Mouse (Mus musculus) myocyte (in vitro differentiated cells): Measurements from ENCODE around the gene Shq1. TPM values are rescaled to one million over a fixed set of nuclear protein-coding genes. Genes with fewer than 3 reads are reported as not detected.
A peak's percentile ranks its signal among the peaks of the same experiment; 100 is the strongest.

ENCODE experiments used
- H3K27me3 ChIP-seq: one replicate; pipeline ENCODE4 v1.6.1; 2011; ENCODE audit not compliant: control insufficient read depth, insufficient read depth, insufficient read length
- H3K36me3 ChIP-seq: one replicate; pipeline ENCODE4 v1.6.1; 2011; ENCODE audit not compliant: control insufficient read depth, insufficient read depth
- H3K4me2 ChIP-seq: one replicate; pipeline ENCODE4 v1.6.1; 2011; ENCODE audit warnings: low read depth, control low read depth
- H3K4me3 ChIP-seq: one replicate; pipeline ENCODE4 v1.5.1; 2011; ENCODE audit warnings: mild to moderate bottlenecking, control low read depth, moderate library complexity
- H3K79me2 ChIP-seq: one replicate; pipeline ENCODE4 v1.6.1; 2011; ENCODE audit not compliant: control insufficient read depth, insufficient read depth
- H3ac ChIP-seq: one replicate; pipeline ENCODE4 v1.6.1; 2011; ENCODE audit not compliant: control insufficient read depth, insufficient read length
- CEBPB ChIP-seq: IDR thresholded peaks from 2 replicates; pipeline ENCODE4 v1.6.1; 2011; ENCODE audit warnings: mild to moderate bottlenecking, moderate library complexity; ENCODE audit not compliant: poor library complexity, insufficient read depth, severe bottlenecking
- E2F4 ChIP-seq: IDR thresholded peaks from one replicate; pipeline ENCODE4 v1.6.1; 2011; ENCODE audit warnings: mild to moderate bottlenecking, control low read depth, moderate library complexity; ENCODE audit not compliant: insufficient read depth
- MAX ChIP-seq: IDR thresholded peaks from one replicate; pipeline ENCODE4 v1.6.1; 2011; ENCODE audit warnings: low read depth, mild to moderate bottlenecking, control low read depth
- MYOD1 ChIP-seq, 3 experiments: IDR thresholded peaks; one replicate each; pipeline ENCODE4 v1.6.1; 2011; ENCODE audit warnings: control low read depth in 2 of 3, low read depth in 2 of 3, mild to moderate bottlenecking in 2 of 3, moderate library complexity in 1 of 3; ENCODE audit not compliant: insufficient read length in 2 of 3, control insufficient read depth in 1 of 3
- MYOG ChIP-seq, 3 experiments: IDR thresholded peaks; one replicate each; pipeline ENCODE4 v1.6.1; 2011; ENCODE audit warnings: control low read depth in 2 of 3, low read depth in 2 of 3, mild to moderate bottlenecking in 2 of 3; ENCODE audit not compliant: insufficient read length in 2 of 3, control insufficient read depth in 1 of 3, insufficient read depth in 1 of 3
- POLR2A ChIP-seq: IDR thresholded peaks from one replicate; pipeline ENCODE4 v1.6.1; 2011; ENCODE audit warnings: low read depth, mild to moderate bottlenecking, control low read depth, moderate library complexity; ENCODE audit not compliant: insufficient read length
- POLR2AphosphoS2 ChIP-seq: IDR thresholded peaks from one replicate; pipeline ENCODE4 v1.6.1; 2011; ENCODE audit warnings: low read depth, control low read depth; ENCODE audit not compliant: insufficient read length
- REST ChIP-seq: IDR thresholded peaks from one replicate; pipeline ENCODE4 v1.6.1; 2011; ENCODE audit warnings: mild to moderate bottlenecking, control low read depth, moderate library complexity; ENCODE audit not compliant: insufficient read depth, insufficient read length
- SRF ChIP-seq: IDR thresholded peaks from one replicate; pipeline ENCODE4 v1.6.1; 2011; ENCODE audit warnings: low read depth; ENCODE audit not compliant: control insufficient read depth, insufficient read length
- TCF12 ChIP-seq: IDR thresholded peaks from one replicate; pipeline ENCODE4 v1.6.1; 2011; ENCODE audit warnings: mild to moderate bottlenecking, control low read depth; ENCODE audit not compliant: poor library complexity, insufficient read depth, severe bottlenecking
- TCF3 ChIP-seq: IDR thresholded peaks from one replicate; pipeline ENCODE4 v1.6.1; 2011; ENCODE audit warnings: low read depth, control low read depth; ENCODE audit not compliant: insufficient read length
- USF1 ChIP-seq: IDR thresholded peaks from one replicate; pipeline ENCODE4 v1.6.1; 2011; ENCODE audit warnings: low read depth, mild to moderate bottlenecking, control low read depth, moderate library complexity
- polyA plus RNA-seq: library from polyadenylated mRNA; unstranded; fragments of >200 nt; fragmentation: generic; extraction: Trizol; gene quantifications from one replicate; pipeline ENCODE4 v1.2.1, GENCODE M21; 2012; ENCODE audit warnings: missing spikeins

The Shq1 gene
- polyA plus RNA-seq, 1 experiment = 6.6 TPM

DNA sequence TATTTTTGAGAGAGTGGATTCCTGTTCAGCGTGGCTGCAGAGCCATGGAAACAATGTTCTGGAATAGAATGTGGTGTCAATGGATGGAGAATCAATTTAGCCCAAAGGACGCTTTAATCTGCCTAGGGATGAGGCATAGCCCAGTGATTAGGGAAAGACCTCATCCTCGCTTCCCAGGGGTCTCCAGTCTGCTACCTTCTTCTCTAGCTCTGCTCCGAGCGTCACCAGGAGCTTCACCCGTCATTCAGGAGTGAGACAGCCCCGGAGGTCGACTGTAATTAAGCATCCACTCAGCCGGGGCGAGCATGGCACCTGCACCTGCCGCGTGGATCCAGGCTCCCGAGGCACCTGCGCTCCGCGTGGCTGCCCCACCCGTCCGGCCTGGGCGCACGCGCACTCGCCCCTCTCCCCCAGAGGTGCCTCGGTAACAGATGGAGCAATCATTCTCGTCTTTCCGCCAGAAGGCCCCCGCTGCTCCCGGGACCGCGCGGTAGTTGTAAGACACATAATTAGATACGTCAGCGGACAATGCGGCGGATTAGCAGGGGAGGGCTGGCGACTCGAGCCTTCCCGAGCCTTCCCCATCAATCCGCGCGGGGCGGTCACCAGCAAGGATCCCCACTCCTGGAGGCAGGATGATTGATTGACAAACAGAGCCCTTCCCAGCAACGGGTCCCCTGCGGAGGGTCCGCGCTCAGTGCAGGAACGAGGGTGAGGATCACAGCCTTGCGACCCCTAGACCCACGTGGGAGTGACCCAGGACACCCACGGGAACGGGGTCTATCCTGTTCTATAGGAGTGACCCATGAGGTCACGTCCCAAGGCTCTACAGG is 108.0 kb downstream of the Shq1 start:
- H3K4me3 ChIP-seq = no peak overlapping the region
- no peaks in the 10 kb centered on the region for H3K79me2 ChIP-seq
- TF ChIP-seq POLR2A (no peak), MAX (no peak), TCF12 (no peak), USF1 (no peak)
- H3K4me2 ChIP-seq = peak overlapping the region; percentile 55
- H3K27me3 ChIP-seq = peaks cover 16% of the 10 kb centered on the region
- H3ac ChIP-seq = no peak overlapping the region
- no peaks in the 10 kb centered on the region for H3K36me3 ChIP-seq

DNA sequence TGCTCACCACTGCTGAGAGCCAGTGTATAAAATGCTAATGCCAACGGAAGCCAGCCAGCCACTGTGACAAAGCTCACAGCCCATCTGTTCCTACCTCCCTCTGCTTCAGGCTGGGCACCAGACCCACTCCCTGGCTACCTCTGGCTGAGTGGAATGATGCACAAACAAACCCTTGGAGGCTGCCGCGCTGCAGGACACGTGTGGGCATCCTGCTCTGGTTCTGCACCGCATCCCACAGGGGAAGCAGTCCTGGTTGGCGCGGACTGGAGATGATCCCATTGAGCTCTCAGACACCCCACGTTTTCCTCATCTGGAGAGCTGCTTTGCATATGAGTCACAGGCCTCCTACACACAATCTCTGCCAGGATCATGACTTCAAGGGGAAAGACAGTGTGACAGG is 112.9 kb downstream of the Shq1 start:
- Histone ChIP-seq H3K79me2 (no peaks in the 10 kb centered on the region), H3K4me3 (no peak overlapping the region), H3K4me2 (no peak overlapping the region), H3K36me3 (no peaks in the 10 kb centered on the region), H3ac (no peak overlapping the region), H3K27me3 (peaks cover 9% of the 10 kb centered on the region)
- no peak for TF ChIP-seq MYOG (IDR thresholded peaks at IDR 0.05; ENCODE audit: control insufficient read depth in 1 of 3, insufficient read depth in 1 of 3, insufficient read length in 2 of 3, low read depth in 2 of 3)
- TF ChIP-seq REST = no peak
- TF ChIP-seq TCF3 = no peak
- TF ChIP-seq SRF = no peak
- TF ChIP-seq E2F4 = no peak
- TF ChIP-seq POLR2A = no peak

DNA sequence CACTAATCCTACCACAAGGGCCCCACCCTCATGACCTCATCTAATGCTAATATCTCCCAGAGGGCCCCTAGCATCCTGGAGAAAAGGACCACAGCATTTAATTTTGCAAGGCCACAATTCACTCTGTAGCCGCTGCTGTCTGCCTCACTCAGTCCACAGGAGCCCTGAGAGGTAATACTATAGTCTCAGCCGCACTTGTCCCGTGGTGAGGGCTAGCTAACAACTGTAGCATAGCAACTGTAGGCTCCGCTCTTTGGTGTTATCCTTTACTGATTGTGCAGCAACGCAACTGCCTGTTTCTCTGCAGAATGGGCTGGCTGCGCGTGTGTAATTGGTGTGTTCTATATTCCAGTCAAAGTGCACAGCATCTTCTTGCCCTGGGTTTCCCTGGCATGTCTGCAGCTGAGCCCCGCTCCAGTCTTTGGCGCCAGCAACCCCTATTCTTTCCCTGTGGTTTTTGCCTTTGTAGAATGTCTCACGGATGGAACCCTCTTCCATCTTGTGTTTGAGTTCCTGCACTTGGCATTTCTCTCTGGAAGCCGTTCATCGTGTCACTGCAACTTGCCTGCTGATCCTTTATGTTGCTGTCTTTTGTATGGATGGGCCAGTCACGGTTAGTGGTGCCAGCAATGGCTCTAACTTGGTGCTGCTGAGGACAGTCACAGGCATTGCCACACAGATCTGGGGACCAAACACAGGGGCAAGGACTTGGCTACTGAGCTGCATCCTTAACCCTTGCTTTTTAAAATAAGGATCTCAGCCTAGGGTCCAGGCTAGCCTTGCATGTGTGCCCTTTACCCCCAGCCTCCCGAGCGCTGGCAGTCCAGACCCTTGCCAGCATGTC is 128.6 kb downstream of the Shq1 start:
- peaks cover 14% of the 10 kb centered on the region for H3K27me3 ChIP-seq

DNA sequence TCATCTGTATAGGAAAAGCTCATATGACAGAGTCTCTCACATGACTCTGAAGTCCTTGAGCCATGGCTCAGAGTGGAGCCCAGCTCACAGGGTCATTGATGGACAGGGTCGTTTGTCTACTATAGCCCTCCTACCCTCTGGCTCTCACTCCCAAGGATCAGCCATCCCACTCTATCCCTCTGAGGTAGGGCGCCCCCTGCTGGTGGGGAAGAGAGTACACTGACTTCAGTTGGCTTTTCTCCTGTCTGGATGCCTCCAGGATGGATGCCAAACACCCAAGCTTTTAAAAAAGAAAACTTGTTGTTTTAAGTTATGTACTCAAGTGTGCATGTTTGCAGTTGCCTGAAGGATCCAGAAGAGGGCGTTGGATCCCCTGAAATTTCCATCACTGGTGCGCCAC is 131.3 kb downstream of the Shq1 start:
- H3K4me2 ChIP-seq = no peak overlapping the region
- H3K4me3 ChIP-seq = no peak overlapping the region
- H3K27me3 ChIP-seq = no peaks in the 10 kb centered on the region
- TF ChIP-seq E2F4 = no peak
- no peak for TF ChIP-seq TCF12
- no peak for TF ChIP-seq POLR2AphosphoS2
- no peak for TF ChIP-seq POLR2A
- TF ChIP-seq MYOD1 (IDR thresholded peaks at IDR 0.05; ENCODE audit: control insufficient read depth in 1 of 3, insufficient read length in 2 of 3, low read depth in 2 of 3) = no peak
- TF ChIP-seq REST = no peak
- no peak for TF ChIP-seq USF1
- no peaks in the 10 kb centered on the region for H3K79me2 ChIP-seq
- no peak overlapping the region for H3ac ChIP-seq
- H3K36me3 ChIP-seq = no peaks in the 10 kb centered on the region

More for the DNA sequence above, 128.6 kb downstream of the Shq1 start:
- Histone ChIP-seq H3K4me2 (peak overlapping the region; percentile 16), H3K79me2 (no peaks in the 10 kb centered on the region), H3K4me3 (no peak overlapping the region), H3ac (no peak overlapping the region), H3K36me3 (no peaks in the 10 kb centered on the region)
- TF ChIP-seq USF1 = no peak
- no peak for TF ChIP-seq POLR2A
- TF ChIP-seq MYOG (IDR thresholded peaks at IDR 0.05; ENCODE audit: control insufficient read depth in 1 of 3, insufficient read depth in 1 of 3, insufficient read length in 2 of 3, low read depth in 2 of 3) = no peak
- no peak for TF ChIP-seq MYOD1 (IDR thresholded peaks at IDR 0.05; ENCODE audit: control insufficient read depth in 1 of 3, insufficient read length in 2 of 3, low read depth in 2 of 3)
- TF ChIP-seq TCF12 = no peak
- TF ChIP-seq POLR2AphosphoS2 = no peak
- TF ChIP-seq SRF = no peak
- no peak for TF ChIP-seq REST
- no peak for TF ChIP-seq CEBPB
- TF ChIP-seq TCF3 = no peak
- TF ChIP-seq MAX = no peak

DNA sequence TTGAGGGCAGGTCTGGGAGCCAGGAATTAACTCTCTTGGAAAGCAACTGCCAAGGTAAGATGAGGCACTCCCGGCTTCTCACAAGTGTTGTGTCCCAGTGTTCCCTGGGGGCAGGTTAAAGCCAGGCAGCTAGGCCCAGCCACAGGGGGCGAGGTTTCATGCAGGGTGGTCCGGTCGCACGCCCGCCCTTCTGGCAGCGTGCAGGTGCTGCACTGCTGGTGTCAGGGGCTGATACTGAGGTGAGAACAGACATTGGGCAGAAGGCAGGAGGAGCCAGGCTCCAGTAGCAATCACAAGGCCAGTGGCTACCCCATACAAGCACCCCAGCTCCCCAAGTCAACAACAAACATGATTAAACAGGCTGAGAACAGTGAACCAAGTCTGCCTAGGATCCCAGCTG is 132.4 kb downstream of the Shq1 start:
- H3K79me2 ChIP-seq = no peaks in the 10 kb centered on the region
- no peak overlapping the region for H3K4me3 ChIP-seq
- no peaks in the 10 kb centered on the region for H3K36me3 ChIP-seq
- peaks cover 7% of the 10 kb centered on the region for H3K27me3 ChIP-seq
- TF ChIP-seq MYOG (IDR thresholded peaks at IDR 0.05; ENCODE audit: control insufficient read depth in 1 of 3, insufficient read depth in 1 of 3, insufficient read length in 2 of 3, low read depth in 2 of 3) = no peak
- TF ChIP-seq POLR2A = no peak
- no peak for TF ChIP-seq MYOD1 (IDR thresholded peaks at IDR 0.05; ENCODE audit: control insufficient read depth in 1 of 3, insufficient read length in 2 of 3, low read depth in 2 of 3)
- no peak for TF ChIP-seq TCF12
- no peak for TF ChIP-seq MAX
- no peak for TF ChIP-seq POLR2AphosphoS2
- TF ChIP-seq CEBPB = no peak
- TF ChIP-seq REST = no peak
- TF ChIP-seq TCF3 = no peak
- no peak for TF ChIP-seq SRF
- no peak for TF ChIP-seq E2F4
- no peak for TF ChIP-seq USF1
- no peak overlapping the region for H3K4me2 ChIP-seq
- no peak overlapping the region for H3ac ChIP-seq
